Mouse (Mus musculus): ENCODE data around the gene Gm49361.

The Gm49361 gene

DNA sequence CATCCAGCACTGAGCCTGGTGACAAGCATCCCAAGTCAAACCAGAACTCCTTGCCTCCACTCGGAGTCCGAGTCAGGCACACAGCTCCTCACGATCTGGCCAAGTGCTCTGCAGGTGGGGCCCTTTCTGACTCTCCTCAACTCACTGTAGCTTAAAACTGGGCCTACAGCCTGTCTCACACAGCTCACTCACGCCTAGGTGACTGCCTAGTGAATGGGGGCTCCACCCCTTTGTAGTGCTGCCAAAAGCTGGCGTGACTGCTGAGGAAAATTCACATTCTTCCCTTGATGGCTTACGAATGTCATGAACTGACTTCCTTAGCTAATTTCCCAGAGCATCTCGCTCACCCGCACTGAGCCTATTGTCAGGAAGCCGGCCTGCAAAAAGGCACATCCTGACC, 15.4 kb downstream of the Gm49361 start:
- peak; percentile 59 for DNase-seq (ENCODE audit: low read depth, low spot score)

- peak; percentile 92 for DNase-seq (ENCODE audit: low read depth, low spot score)
These were observed 15.9 kb downstream of the Gm49361 start for GRCm38 (mm10) chr14:57729975-57730499.

DNA sequence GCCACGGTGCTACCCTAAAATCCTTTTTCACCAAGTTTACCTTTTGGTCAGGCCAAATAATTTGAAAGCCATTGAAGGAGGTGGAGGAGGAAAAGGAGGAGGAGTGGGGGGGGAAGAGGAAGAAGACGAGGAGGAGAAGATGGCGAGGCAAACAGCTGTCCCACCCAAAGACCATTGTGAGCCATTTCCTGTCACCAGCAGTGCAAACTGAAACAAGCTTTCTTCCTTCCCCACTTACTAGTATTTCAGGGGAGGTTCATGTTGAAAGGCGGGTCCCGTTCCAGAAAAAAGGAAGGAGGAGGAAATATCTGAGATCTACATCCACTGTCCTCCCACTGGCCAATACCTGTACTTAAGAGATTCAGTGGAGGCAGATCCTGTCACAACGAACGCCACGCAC, 16.5 kb downstream of the Gm49361 start:
- DNase-seq (ENCODE audit: low read depth, low spot score): no peak

- peak; percentile 41 for DNase-seq (ENCODE audit: low read depth, low spot score)
These were observed 19.7 kb downstream of the Gm49361 start for GRCm38 (mm10) chr14:57726172-57726571.

DNA sequence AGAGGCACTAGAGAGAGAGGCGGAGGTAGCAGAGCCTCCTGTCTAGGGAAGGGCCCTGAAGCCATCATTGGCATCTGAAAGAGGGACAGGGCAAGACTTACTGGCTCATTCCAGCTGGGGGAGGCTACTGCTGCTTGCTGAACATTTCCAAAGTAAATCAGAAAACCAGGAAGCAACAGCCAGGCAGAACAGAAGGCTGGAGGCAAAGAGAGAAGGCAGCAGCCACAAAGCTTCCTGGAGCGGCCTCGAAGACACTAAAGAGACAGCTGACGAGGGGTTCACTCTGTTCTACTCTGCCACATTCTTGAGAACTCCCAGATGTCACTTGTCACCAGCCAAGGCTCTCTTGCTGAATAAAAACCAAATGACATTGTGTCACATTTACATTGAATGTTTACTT, 21.4 kb downstream of the Gm49361 start:
- no peak for DNase-seq (ENCODE audit: low read depth, low spot score)

GRCm38 (mm10) chr14:57718245-57718644, 27.7 kb downstream of the Gm49361 start:
- DNase-seq (ENCODE audit: low read depth, low spot score): no peak

DNA sequence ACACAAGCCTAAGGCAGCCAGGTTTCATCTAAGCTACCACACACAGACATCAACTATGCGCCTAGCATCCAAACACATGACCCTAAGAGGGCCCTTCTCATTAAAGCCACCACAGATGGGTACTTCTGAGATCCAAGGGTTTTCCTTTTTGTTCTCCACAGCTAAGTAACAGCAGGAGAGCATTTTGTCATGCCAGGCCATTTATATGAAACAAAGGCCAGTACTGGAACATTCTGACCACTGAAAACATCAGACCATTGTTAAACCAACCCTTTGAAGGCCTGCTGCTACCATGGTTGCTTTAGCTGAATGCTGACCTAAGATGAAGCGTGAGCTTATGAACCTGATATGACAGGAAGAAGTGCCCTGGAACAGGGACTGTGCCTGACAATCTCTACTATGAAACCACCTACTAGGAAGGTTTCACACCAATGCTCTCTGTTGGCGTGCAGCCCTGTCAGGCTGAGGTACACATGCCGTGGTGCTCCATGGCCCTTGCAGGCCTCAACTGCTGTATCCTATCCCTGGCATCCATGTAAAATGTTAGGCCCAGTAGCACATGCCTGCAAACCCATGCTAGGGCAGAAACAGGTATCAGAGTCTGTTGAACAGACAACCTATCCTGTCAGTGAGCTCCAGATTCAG, 29.2 kb downstream of the Gm49361 start:
- DNase-seq (ENCODE audit: low read depth, low spot score): no peak

DNA sequence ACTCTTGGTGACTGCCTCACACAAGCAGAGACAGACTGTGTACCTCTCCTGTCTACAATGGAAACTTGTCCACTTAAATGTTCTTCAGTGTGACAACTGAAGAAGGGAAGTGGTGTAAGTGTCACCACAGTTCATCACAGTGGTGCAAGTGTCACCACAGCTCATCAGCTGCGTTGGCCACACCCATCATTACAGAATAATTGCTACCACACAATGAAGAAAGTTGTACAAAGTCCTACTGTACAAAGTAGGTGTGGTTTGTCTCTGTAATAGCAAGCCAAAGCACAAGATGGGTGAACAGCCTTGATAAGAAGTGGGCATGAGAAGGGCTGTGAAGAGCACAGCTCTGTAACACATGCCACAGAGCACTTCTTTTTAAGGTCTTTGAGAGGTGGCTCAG, 33.0 kb downstream of the Gm49361 start:
- DNase-seq (ENCODE audit: low read depth, low spot score): no peak

DNA sequence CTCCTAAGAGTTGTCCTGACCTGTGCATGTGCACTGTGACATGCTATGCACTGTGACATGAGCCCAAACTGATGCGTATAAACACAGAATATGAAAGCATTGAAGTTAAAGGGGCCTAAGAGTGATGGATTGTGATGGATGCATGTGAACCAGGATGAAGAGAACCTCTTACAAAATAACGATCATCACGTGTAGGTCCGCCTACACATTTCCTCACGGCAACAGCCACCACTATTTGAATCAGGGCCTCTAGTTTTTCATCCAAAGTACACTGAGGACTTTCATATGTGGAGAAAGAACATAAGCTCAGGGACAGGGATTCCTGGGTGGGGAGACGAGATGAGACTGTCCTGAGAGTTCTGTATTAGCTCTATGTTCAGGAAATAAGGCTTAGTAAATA, 34.8 kb downstream of the Gm49361 start:
- no peak for DNase-seq (ENCODE audit: low read depth, low spot score)

- no peak for DNase-seq (ENCODE audit: low read depth, low spot score)
These were observed 36.7 kb downstream of the Gm49361 start for GRCm38 (mm10) chr14:57709171-57709570.

DNA sequence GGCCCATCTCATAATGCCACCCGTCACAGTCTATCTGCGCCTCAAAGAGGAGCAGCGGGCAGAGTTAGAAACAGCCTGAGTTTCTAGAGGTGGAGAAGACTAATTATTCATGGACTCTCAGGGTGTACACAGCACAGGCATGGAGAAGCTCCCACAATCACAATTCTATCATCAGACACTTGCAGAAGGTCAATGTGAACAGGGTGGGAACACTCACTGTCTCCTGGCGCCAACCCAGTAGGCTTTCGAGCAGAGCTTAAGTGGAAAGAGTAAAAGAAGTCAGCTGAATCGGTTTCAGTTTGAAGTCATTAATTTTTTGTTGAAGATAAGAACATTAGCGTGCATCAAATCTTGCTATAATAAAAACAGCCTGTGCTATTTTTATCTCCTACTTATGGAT, 37.3 kb downstream of the Gm49361 start:
- no peak for DNase-seq (ENCODE audit: low read depth, low spot score)

GRCm38 (mm10) chr14:57707100-57707893, 38.6 kb downstream of the Gm49361 start:
- no peak for DNase-seq (ENCODE audit: low read depth, low spot score)

- DNase-seq (ENCODE audit: low read depth, low spot score): no peak
These were observed 39.2 kb downstream of the Gm49361 start for GRCm38 (mm10) chr14:57706760-57707099.

DNA sequence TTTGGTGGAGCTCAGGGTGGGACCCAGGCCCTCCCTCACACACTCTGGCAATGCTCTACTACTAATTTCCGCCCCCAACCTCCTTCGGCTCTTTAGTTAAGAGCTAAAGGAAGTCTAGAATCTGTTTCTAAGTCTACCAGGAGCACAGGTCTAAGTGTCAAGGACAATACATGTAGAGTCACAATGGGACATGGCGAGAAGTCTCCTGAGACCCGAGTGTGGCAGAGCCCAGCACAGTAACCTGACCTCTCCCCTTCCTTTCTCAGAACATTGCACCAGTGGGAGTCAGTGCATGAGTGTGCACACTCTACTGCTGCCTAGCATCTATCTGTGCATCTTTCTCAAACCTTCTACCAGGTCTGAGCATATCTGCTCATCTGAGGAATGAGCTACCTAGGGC, 40.1 kb downstream of the Gm49361 start:
- DNase-seq (ENCODE audit: low read depth, low spot score): no peak

GRCm38 (mm10) chr14:57705075-57705474, 40.8 kb downstream of the Gm49361 start:
- no peak for DNase-seq (ENCODE audit: low read depth, low spot score)

GRCm38 (mm10) chr14:57701915-57702477, 43.9 kb downstream of the Gm49361 start:
- no peak for DNase-seq (ENCODE audit: low read depth, low spot score)

GRCm38 (mm10) chr14:57699461-57699970, 46.4 kb downstream of the Gm49361 start:
- DNase-seq (ENCODE audit: low read depth, low spot score): no peak

DNA sequence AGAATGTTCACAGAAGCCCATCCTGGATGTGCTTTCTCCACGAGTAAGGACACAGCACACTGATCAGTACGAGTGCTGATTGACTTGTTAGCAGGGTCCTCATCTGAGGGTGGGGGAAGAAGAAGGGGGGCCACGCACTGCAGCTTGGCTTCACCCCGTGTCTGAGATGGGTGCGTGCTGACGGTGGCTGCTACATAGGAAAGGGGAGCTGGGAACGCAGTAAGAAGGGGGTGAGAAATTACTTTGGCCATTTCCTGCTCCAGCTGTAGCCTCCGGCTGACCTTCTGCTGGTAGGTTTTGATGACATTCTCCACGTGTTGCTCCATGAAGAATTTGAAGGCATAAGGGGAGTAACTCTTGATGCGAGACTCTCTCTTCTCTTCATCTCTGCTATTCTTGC, 46.9 kb downstream of the Gm49361 start:
- no peak for DNase-seq (ENCODE audit: low read depth, low spot score)

GRCm38 (mm10) chr14:57696066-57696465, 49.8 kb downstream of the Gm49361 start:
- no peak for DNase-seq (ENCODE audit: low read depth, low spot score)

- peak; percentile 23 for DNase-seq (ENCODE audit: low read depth, low spot score)
These were observed 50.4 kb downstream of the Gm49361 start for GRCm38 (mm10) chr14:57695550-57695949.

- DNase-seq (ENCODE audit: low read depth, low spot score): no peak
These were observed 51.7 kb downstream of the Gm49361 start for GRCm38 (mm10) chr14:57694246-57694645.

DNA sequence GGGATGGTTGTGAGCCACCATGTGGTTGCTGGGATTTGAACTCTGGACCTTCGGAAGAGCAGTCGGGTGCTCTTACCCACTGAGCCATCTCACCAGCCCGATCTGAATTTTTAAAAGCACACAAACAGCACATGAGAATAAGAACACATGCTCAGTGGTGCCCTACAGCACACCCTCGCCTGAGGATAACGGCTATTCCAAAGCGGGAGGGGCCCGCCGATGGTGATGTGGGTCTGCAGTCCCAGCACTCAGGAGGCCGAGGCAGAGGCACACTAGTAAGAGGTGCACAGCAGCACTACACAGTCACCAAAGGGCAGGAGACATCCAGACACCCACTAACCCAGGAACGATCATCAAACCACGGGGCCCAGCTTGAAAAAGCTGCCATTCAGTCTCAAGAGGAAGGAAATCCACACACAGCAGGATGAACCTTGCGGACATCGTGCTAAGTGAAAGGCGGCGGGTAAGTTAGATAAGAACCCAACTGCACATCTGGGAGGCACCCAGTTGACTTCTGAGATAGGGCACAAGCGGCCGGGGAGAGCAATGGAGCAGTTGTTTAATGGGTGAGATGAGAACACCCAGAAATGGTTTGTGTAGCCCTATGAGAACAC, 53.3 kb downstream of the Gm49361 start:
- DNase-seq (ENCODE audit: low read depth, low spot score): no peak
